Mouse (Mus musculus) ES-E14 (cell line): Measurements from ENCODE around the gene Armc12.

Experiments
- CHD2 ChIP-seq: IDR thresholded peaks from 2 replicates; pipeline ENCODE4 v1.6.1; 2014; ENCODE audit warnings: mild to moderate bottlenecking, low read depth, low read length, inconsistent platforms
- HCFC1 ChIP-seq: IDR thresholded peaks from 2 replicates; pipeline ENCODE4 v1.6.1; 2012; ENCODE audit warnings: low read length, inconsistent platforms, borderline replicate concordance; ENCODE audit not compliant: insufficient read depth
- MAFK ChIP-seq: IDR thresholded peaks from 2 replicates; pipeline ENCODE4 v1.6.1; 2014; ENCODE audit warnings: mild to moderate bottlenecking, low read depth, low read length, inconsistent platforms; ENCODE audit not compliant: insufficient read depth
- ZC3H11A ChIP-seq: IDR thresholded peaks from 2 replicates; pipeline ENCODE4 v1.6.1; 2012; ENCODE audit warnings: low read depth, mild to moderate bottlenecking, inconsistent platforms, low read length, borderline replicate concordance
- ZNF384 ChIP-seq: IDR thresholded peaks from 2 replicates; pipeline ENCODE4 v1.6.1; 2012; ENCODE audit warnings: low read depth, low read length, inconsistent platforms

- TF ChIP-seq CHD2 = no peak
- no peak for TF ChIP-seq HCFC1
- TF ChIP-seq ZNF384 = no peak
- no peak for TF ChIP-seq ZC3H11A
- no peak for TF ChIP-seq MAFK
Measured at GRCm38 (mm10) chr17:28572941-28573340, 42.3 kb downstream of the Armc12 start.
